Mouse (Mus musculus) urinary bladder, postnatal 10 days (tissue): ENCODE data around the gene Cct7.

Experiments used
- DNase-seq: peaks from one replicate; pipeline ENCODE4 v3.0.0; 2022; ENCODE audit warnings: low spot score

The Cct7 gene

DNA sequence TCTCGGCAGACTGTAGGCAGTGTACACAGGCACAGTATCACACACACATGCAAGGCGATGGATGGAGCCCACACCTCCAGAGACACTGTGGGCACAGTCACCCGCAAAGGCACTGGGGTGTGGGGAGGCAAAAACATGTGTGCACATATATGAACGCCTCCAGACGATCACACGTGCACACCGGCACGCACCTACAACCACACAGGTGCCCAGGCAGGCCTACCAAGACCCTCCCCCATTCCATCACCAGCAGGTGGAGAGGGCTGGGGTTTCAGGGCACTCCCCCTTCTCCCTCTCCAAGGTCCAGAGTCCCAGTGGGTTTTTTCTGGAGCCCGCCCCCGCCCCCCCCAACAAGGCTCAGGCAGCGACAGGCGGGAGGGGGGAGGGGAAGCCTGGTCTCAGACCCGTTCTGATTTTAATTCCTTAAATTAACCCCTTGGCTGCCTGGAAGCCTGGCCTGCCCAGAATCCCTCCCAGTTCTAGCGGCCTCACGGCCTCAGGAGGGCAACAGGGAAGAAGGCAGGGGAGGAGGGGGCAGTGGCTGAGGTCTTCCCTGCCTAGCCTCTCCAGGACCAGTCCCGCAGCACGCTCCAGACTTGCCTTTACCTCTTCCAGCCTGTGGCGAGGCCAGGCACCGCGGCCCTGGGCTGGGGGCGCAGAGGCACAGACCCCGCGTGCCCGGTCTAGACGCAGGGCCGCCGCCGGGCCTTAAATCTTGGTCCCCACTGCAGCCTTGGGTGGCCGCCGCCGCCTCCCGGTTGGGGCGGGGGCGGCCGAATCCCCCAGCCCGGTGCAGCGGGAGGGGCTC, 51.0 kb downstream of the Cct7 start:
- no peak for DNase-seq

GRCm38 (mm10) chr6:85502911-85503250, 51.6 kb downstream of the Cct7 start, which contains the start of gene Fbxo41:
Fbxo41 (minus strand) TSS chr6:85502994.
- DNase-seq = no peak

DNA sequence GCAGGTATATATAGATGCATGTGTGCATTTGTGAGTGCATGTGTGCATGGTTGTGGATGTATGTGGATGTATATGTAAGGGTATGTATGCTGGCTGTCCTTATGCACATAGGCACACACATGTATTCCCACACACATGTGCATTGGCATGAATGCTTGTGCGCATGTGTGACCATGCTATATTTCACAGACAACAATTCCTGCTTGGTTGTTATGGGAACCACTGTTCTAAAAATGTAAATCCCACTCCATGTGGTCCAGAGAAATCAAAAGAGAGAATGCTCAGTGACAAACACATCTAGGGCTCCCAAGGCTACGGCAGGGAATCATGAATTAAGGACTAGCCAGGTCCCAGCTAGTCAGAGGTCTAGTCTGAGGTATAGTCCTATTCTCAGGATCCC, 53.6 kb downstream of the Cct7 start:
- DNase-seq = no peak

- DNase-seq = no peak
Measured at GRCm38 (mm10) chr6:85508602-85509001, 57.3 kb downstream of the Cct7 start.

- no peak for DNase-seq
Measured at GRCm38 (mm10) chr6:85510476-85510875, 59.2 kb downstream of the Cct7 start.

DNA sequence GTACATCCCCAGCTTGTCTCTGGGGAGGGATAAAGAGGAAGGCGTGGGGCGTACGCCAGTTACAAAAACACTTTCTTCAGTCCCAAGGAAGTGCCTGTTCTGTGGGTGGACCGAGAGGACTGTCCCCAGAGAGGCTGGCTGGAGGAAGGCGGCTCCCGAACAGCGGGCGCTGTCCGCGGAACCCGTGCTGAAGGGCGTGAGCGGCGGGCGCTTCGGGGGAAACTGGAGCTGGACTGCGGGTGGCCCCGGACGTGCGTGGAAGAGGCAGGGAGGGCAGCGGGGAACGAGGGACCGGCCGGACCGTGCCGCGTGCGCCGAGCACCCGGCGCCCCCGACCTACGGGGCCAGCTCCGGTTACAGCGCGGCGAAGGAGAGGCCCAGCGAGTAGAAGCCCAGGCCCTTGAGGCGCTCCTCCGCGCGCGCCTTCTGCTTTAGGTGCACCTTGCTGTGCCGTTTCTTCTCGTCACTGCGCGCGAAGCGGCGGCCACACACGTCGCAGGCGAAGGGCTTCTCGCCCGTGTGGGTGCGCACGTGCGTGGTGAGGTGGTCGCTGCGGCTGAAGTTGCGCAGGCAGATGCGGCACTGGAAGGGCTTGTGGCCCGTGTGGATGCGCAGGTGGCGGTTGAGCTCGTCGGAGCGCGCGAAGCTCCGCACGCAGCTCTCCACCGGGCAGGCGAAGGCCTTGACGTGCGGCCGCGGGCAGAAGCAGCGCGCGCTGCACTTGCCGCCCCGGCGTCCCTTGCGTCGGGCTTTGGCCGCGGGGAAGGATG, 60.2 kb downstream of the Cct7 start:
- DNase-seq = no peak

DNA sequence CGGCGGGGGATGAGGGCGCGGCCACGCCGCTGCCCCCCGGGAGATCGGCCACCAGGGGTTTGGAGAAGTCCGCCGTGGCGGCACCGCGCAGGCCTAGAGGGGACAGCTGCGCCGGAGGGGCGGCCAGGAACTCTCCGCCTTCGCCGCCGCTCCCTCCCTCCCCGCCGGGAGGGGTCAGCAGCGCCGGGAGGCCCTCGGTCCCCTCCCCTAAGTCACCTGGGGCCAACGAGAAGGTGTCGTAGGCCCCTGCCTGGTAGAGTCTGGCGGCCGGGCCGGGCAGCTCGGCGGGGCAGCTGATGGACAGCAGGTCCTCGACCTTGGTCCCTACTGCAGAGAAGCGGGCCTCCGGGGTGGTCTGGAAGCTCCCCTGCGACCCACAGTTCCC, 60.7 kb downstream of the Cct7 start:
- DNase-seq = no peak

DNA sequence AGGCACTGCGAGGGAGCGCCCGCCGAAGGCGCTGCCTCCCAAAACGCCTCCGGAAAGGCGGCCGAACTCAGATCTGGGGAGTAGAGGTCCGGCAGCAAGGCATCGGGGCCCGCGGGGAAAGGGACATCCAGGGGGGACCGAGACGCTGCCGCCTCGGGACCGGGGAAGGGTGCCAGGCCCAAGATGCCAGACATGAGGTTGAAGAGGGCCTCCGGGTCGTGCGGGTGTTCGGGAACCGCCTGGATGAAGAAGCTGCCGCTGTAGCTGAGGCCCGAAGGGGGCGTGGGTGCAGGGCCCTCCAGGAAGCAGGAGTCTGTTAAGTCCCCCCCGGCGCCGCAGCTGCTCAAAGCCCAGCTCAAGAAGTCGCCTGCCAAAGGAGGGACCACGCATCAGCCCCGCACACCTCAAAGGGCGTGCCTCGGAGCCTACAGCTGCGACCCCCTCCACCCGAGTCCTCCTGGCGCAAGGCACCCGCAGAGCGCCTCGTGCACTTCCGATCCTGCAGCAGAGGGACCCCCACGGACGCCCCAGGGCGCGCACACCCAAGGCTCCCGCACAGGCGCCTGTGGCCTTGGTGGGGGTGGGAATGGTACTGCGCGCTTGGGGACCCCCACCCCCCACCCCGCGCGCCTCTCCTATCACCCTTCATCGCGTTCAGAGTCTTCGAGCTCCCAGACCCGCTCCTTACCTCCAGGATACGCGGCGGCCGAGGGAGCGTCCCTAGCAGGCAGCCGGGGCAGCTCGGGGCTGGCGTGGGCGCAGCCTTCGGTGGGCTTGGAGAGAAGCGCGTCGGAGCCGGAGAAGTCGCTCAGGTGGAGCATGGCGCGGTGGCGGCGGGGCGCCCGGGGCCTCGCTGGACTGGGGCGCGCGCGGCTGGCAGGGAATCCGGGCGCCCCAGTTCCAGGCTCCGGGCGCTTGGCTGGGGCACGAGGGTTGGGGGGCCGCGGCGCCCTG, 61.5 kb downstream of the Cct7 start:
- no peak for DNase-seq

GRCm38 (mm10) chr6:85513531-85513910, 62.2 kb downstream of the Cct7 start, which contains the start of gene Egr4:
Egr4 (minus strand) TSS chr6:85513589.
- DNase-seq = no peak

DNA sequence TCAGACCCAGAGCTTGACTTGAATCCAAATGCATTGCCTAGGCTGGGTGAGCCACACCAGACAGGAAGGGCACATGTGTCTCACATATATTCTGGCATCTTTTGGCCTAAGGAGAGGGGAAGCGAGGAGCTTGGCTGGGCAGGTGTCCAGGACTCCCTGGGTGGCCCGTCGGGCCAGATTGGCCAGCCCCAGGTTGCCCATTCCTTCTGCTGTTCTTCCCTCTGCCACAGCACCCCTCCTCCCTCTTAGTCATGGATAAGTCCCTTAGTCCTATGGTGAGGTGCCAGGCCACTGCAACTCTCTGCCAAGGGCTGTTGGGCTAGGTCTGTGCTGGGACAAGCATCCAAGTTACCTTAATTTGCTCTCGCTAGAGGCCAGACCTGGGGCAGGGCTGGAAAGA, 64.6 kb downstream of the Cct7 start:
- DNase-seq = no peak
